Mouse (Mus musculus) WW6 (cell line): ENCODE data around the gene Trib3.
"Not testable (repeated sequence)": the region's sequence is repeated elsewhere in the genome, so short reads cannot be mapped to it uniquely, and the experiment has no call there.

Experiments used
- DNase-seq: peaks from one replicate; pipeline ENCODE4 v3.0.0-alpha.2; 2013; ENCODE audit warnings: low read depth, low spot score

The Trib3 gene

GRCm38 (mm10) chr2:152343329-152344213 is at the start of gene Trib3:
TSS of gene Trib3 (minus strand) at chr2:152344032.
- DNase-seq = peak; percentile 67

- no peak for DNase-seq
Measured at GRCm38 (mm10) chr2:152393225-152394017, 49.6 kb upstream of the Trib3 start.

- no peak for DNase-seq
Measured at GRCm38 (mm10) chr2:152392786-152393185, 49.0 kb upstream of the Trib3 start.

- no peak for DNase-seq
Measured at GRCm38 (mm10) chr2:152384191-152384590, 40.4 kb upstream of the Trib3 start.

- DNase-seq = no peak
Measured at GRCm38 (mm10) chr2:152376345-152376741, 32.5 kb upstream of the Trib3 start, which contains the start of gene Nrsn2. TSS of gene Nrsn2 (minus strand) at chr2:152376638.

- DNase-seq = no peak
Measured at GRCm38 (mm10) chr2:152375652-152376344, 32.0 kb upstream of the Trib3 start.

GRCm38 (mm10) chr2:152373547-152373946 is 29.7 kb upstream of the Trib3 start:
- DNase-seq = no peak

GRCm38 (mm10) chr2:152372661-152373060 is 28.8 kb upstream of the Trib3 start:
- no peak for DNase-seq

- DNase-seq = no peak
Measured at GRCm38 (mm10) chr2:152372104-152372503, 28.3 kb upstream of the Trib3 start.

GRCm38 (mm10) chr2:152368532-152369140 is 24.8 kb upstream of the Trib3 start:
- no peak for DNase-seq

- no peak for DNase-seq
Measured at GRCm38 (mm10) chr2:152367917-152368316, 24.1 kb upstream of the Trib3 start.

- DNase-seq = peak; percentile 69
Measured at GRCm38 (mm10) chr2:152363245-152364147, 19.7 kb upstream of the Trib3 start.

- DNase-seq = no peak
Measured at GRCm38 (mm10) chr2:152361193-152361592, 17.4 kb upstream of the Trib3 start.

GRCm38 (mm10) chr2:152360271-152360775 is 16.5 kb upstream of the Trib3 start:
- no peak for DNase-seq

- DNase-seq = no peak
Measured at GRCm38 (mm10) chr2:152359616-152360015, 15.8 kb upstream of the Trib3 start.

- DNase-seq = not testable (repeated sequence)
Measured at GRCm38 (mm10) chr2:152358977-152359376, 15.1 kb upstream of the Trib3 start.

- no peak for DNase-seq
Measured at GRCm38 (mm10) chr2:152357254-152357653, 13.4 kb upstream of the Trib3 start.

GRCm38 (mm10) chr2:152349842-152350540 is 6.2 kb upstream of the Trib3 start:
- no peak for DNase-seq

GRCm38 (mm10) chr2:152349205-152349604 is 5.4 kb upstream of the Trib3 start:
- no peak for DNase-seq

- no peak for DNase-seq
Measured at GRCm38 (mm10) chr2:152347722-152348121, 3.9 kb upstream of the Trib3 start.
